Mouse (Mus musculus) forebrain, postnatal 0 days (tissue): ENCODE measurements around the gene Gtf2h2. TPM values are rescaled to one million over a fixed set of nuclear protein-coding genes. Genes with fewer than 3 reads are reported as not detected.

Experiments
- ATAC-seq: fragments of 200-750 bp; cut with Nextera tagmentation; 2 replicates; pipeline ENCODE4 v1.8.0; 2017; ENCODE audit warnings: mild to moderate bottlenecking, moderate library complexity
- DNase-seq: peaks from one replicate; pipeline ENCODE4 v3.0.0-alpha.2; 2015
- H3K27ac ChIP-seq: fragments of 300-500 bp; sonication (generic); 2 replicates; pipeline ENCODE4 v1.5.1; 2014; ENCODE audit warnings: low read depth, mild to moderate bottlenecking, antibody characterized with exemption, low read length, moderate library complexity, mixed read lengths
- H3K27me3 ChIP-seq: fragments of 300-500 bp; sonication (generic); 2 replicates; pipeline ENCODE4 v1.6.1; 2014; ENCODE audit warnings: mild to moderate bottlenecking, low read length, mixed read lengths; ENCODE audit not compliant: insufficient read depth
- H3K36me3 ChIP-seq: fragments of 300-500 bp; sonication (generic); 2 replicates; pipeline ENCODE4 v1.6.1; 2014; ENCODE audit warnings: mild to moderate bottlenecking, moderate library complexity; ENCODE audit not compliant: insufficient read depth
- H3K4me1 ChIP-seq: fragments of 300-500 bp; sonication (generic); 2 replicates; pipeline ENCODE4 v1.6.1; 2014; ENCODE audit warnings: antibody characterized with exemption; ENCODE audit not compliant: insufficient read depth
- H3K4me2 ChIP-seq: fragments of 300-500 bp; sonication (generic); 2 replicates; pipeline ENCODE4 v1.6.1; 2014; ENCODE audit warnings: low read depth, mild to moderate bottlenecking, moderate library complexity
- H3K4me3 ChIP-seq: fragments of 300-500 bp; sonication (generic); 2 replicates; pipeline ENCODE4 v1.5.1; 2014; ENCODE audit warnings: low read depth, low read length, mixed read lengths
- H3K9ac ChIP-seq: fragments of 300-500 bp; sonication (generic); 2 replicates; pipeline ENCODE4 v1.6.1; 2014; ENCODE audit warnings: mild to moderate bottlenecking
- H3K9me3 ChIP-seq: fragments of 300-500 bp; sonication (generic); 2 replicates; pipeline ENCODE4 v1.6.1; 2016; ENCODE audit warnings: low read length
- CTCF ChIP-seq: sonication (generic); IDR thresholded peaks from 2 replicates; pipeline ENCODE4 v1.5.1; 2016; ENCODE audit warnings: antibody characterized with exemption, control low read depth, low read depth
- WGBS: fragments of 180-500 bp; shearing (Covaris S2); extraction: QIAGEN DNeasy Blood & Tissue Kit; methylation state at CpG from one replicate; pipeline ENCODE4 v1.1.7; 2014; 5-methylcytosine and 5-hydroxymethylcytosine counted together
- polyA plus RNA-seq: library from polyadenylated mRNA; unstranded; fragments of >200 nt; fragmentation: Nextera tagmentation; extraction: Ambion mirVana; gene quantifications from 2 replicates; pipeline ENCODE4 v1.2.1, GENCODE M21; 2015
- total RNA-seq: library from RNA; depleted of rRNA; stranded (reverse); fragments of >200 nt; gene quantifications from 2 replicates; pipeline ENCODE4 v1.2.3, GENCODE M21; 2014; rRNA removed

Gene Gtf2h2
- total RNA-seq (41.5 and 44.9 TPM in 2 replicates), polyA plus RNA-seq (47.6 and 58.8 TPM in 2 replicates)

DNA sequence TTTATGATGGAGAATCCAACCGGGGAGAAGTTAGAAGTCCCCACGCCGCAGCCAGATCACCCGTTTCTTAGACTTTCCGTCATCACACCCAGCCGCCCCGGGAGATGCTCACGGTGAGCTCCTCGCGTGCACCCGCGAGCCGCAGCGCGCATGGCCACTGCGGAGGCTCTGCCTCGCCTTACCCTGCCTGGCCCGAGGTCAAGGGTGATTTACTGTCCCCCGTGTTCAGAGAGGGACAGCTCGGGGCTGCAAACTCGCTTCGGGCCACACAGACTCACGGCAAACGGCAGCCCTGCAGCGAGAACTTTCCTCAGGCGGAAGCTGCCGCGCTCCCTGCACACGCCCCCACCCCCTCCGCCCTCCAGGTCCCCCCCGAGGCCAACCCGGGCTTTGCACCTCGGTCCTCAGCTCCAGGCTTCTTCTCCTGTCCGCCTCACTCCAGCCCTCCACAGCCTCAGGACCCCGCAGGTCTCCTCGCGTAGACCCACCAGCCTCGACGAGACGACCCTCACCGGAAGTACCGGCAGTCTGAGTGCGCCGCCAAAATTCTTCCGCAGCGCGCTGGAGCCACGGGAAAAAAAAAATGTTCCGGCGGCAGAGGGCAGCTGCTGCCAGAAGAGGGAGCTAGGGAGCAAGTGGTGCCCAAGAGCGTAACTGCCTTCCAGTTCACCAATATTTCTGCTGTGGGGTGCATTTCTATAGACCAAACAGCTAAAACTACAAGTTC, at the start of gene Gtf2h2:
TSS of gene Gtf2h2 (minus strand) at position 519 of the 727 bp plus-strand sequence.
- H3K9ac ChIP-seq: peak within 1 kb of the TSS; percentile 72
- H3K36me3 ChIP-seq: peaks cover 19% of the 10 kb centered on the region
- peak within 1 kb of the TSS; percentile 82 for H3K4me3 ChIP-seq
- no peaks in the 10 kb centered on the region for H3K4me1 ChIP-seq
- no peaks in the 10 kb centered on the region for H3K27me3 ChIP-seq
- peak within 1 kb of the TSS; percentile 63 for H3K4me2 ChIP-seq
- H3K27ac ChIP-seq: peak within 1 kb of the TSS; percentile 78
- H3K9me3 ChIP-seq: no peaks in the 10 kb centered on the region
- ATAC-seq (peak; percentile 88), DNase-seq (peak; percentile 95)
- WGBS: 1% methylated on average over 50 of the region's 51 CpGs
- TF ChIP-seq CTCF: peak; percentile 97

- no peak for TF ChIP-seq CTCF
- Histone ChIP-seq H3K9me3 (no peaks in the 10 kb centered on the region), H3K4me3 (no peak overlapping the region), H3K4me2 (no peak overlapping the region), H3K36me3 (no peaks in the 10 kb centered on the region), H3K27me3 (no peaks in the 10 kb centered on the region), H3K9ac (no peak overlapping the region), H3K27ac (no peak overlapping the region), H3K4me1 (no peaks in the 10 kb centered on the region)
- WGBS: 82% methylated on average over 3 of the region's 3 CpGs
- DNase-seq (no peak), ATAC-seq (no peak)
These were observed 43.8 kb upstream of the Gtf2h2 start for GRCm38 (mm10) chr13:100536149-100536548.

DNA sequence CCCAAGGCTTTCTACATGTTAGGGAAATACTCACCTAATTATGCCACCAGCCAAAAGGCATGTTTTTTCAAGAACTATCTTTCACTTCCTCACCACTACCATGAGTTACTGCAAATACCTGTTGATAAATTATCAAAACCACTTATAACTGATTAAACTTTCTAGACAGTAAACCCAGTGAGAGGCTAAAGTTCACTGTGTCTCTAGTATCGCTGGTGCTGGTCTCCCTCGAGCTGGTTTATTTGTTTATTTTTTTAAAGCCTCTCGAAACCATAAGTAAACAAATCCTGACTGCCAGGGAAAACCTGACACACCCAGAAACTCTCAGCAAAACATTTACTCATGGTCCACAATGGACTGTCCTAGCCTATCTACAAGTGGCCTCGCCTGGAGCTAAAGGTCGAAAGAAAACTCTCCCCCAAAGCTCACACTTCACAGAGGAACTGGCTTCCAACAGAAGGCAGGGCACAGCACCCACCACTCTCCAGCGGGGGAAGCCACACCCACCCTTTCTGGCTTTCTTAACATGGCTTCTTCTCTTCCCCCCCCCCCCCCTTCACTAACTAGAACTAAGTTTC, 40.5 kb upstream of the Gtf2h2 start:
- Histone ChIP-seq H3K4me1 (no peaks in the 10 kb centered on the region), H3K27me3 (no peaks in the 10 kb centered on the region), H3K27ac (no peak overlapping the region), H3K4me3 (no peak overlapping the region), H3K4me2 (no peak overlapping the region), H3K36me3 (no peaks in the 10 kb centered on the region), H3K9me3 (no peaks in the 10 kb centered on the region), H3K9ac (no peak overlapping the region)
- ATAC-seq: no peak
- no peak for TF ChIP-seq CTCF
- 78% methylated on average over 6 of the region's 6 CpGs for WGBS
- DNase-seq: no peak

DNA sequence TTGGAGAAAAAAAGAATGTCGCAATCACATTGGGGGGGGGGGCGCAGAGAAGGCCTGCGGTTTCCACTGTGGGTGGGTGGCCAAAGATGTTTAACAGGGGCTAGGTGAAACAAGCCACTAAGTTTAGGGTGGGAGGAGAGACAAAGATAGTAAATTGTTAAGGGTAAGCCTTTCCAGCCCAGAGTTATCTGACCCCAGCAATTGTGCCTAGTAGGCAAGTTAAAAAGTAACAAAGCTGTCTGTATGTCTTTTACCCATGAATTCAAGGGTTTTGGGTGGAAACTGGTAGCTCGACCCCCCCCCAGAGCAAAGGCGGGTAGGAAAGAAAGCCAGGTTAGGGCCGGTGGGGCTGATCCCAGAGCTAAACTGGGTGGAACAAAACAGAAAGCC, 34.3 kb upstream of the Gtf2h2 start:
- H3K27ac ChIP-seq: peak overlapping the region; percentile 71
- no peak overlapping the region for H3K4me2 ChIP-seq
- ATAC-seq (no peak), DNase-seq (no peak)
- H3K4me1 ChIP-seq: peaks cover 3% of the 10 kb centered on the region; the same call in 1 of the 2 replicates
- H3K9me3 ChIP-seq: no peaks in the 10 kb centered on the region
- TF ChIP-seq CTCF: no peak
- no peak overlapping the region for H3K9ac ChIP-seq
- no peaks in the 10 kb centered on the region for H3K36me3 ChIP-seq
- H3K27me3 ChIP-seq: no peaks in the 10 kb centered on the region
- WGBS: 79% methylated on average over 6 of the region's 6 CpGs
- H3K4me3 ChIP-seq: no peak overlapping the region

DNA sequence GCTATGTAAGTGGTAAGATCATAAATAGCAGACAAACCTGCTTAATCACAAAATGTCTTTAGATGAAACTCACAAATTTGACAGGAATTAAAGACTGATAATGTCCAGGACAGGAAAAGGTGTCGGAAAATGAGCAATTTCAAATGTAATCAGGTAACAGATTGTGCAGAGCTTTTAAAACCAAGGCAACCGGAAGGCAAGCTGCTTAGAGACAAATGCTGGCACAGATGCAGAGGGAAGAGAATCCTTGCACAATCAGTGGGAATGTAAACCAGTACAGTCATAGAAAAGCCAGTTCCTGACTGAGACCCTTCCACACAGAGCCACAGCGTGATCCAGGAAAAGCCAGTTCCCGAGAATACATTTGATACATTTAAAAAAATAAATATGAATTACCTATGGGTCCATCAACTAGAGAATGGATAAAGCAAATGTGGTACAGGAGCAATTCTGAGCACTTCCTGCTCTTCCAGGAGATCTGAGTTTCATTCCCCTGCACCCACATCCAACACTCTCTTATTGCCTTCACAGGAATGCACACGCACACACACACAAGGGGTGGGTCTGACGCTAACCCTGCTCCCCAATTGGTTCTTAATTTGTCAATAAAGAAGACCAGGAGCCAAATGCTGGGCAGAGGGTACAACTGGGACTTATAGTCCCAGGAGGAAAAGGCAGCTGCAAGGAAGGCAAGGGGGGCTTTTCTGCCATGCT, 33.7 kb upstream of the Gtf2h2 start:
- Histone ChIP-seq H3K4me2 (no peak overlapping the region), H3K27me3 (no peaks in the 10 kb centered on the region), H3K4me3 (no peak overlapping the region), H3K9me3 (no peaks in the 10 kb centered on the region), H3K27ac (peak overlapping the region; percentile 71), H3K4me1 (peaks cover 3% of the 10 kb centered on the region; the same call in 1 of the 2 replicates), H3K36me3 (no peaks in the 10 kb centered on the region), H3K9ac (no peak overlapping the region)
- WGBS: 71% methylated on average over 6 of the region's 6 CpGs
- ATAC-seq (peak; percentile 87), DNase-seq (peak; percentile 76)
- TF ChIP-seq CTCF: no peak

DNA sequence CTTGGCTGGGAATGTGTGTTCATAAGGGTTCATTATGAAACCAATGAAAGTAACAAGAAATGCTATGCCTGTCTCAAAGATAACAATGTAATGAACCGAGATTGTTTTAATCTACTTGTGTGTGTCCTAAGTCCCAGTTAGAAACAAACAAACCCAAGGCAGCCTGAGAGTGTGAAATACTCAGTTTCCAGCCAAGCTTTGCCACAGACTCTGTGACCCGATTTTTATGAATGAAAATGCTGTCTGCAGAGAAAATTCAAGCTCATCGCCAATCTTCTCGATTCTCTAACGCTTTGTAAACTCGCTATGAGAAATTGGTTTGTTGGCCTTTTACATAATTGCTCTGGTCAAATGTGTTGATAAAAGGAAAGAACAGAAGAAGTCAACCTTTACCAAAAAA, 32.5 kb upstream of the Gtf2h2 start:
- no peaks in the 10 kb centered on the region for H3K9me3 ChIP-seq
- no peak overlapping the region for H3K4me2 ChIP-seq
- peak; percentile 15 for DNase-seq
- peaks cover 3% of the 10 kb centered on the region; the same call in 1 of the 2 replicates for H3K4me1 ChIP-seq
- no peak; the same call in 1 of the 2 replicates for ATAC-seq
- H3K27ac ChIP-seq: peak overlapping the region; percentile 54; the same call in 1 of the 2 replicates
- WGBS: 58% methylated on average over 6 of the region's 6 CpGs
- no peak for TF ChIP-seq CTCF
- no peaks in the 10 kb centered on the region for H3K27me3 ChIP-seq
- no peak overlapping the region for H3K4me3 ChIP-seq
- no peaks in the 10 kb centered on the region for H3K36me3 ChIP-seq
- no peak overlapping the region for H3K9ac ChIP-seq

- no peak overlapping the region for H3K9ac ChIP-seq
- H3K4me2 ChIP-seq: no peak overlapping the region
- no peak for ATAC-seq
- H3K27ac ChIP-seq: no peak overlapping the region
- no peaks in the 10 kb centered on the region for H3K36me3 ChIP-seq
- 97% methylated on average over 2 of the region's 2 CpGs for WGBS
- H3K9me3 ChIP-seq: no peaks in the 10 kb centered on the region
- H3K4me1 ChIP-seq: peaks cover 3% of the 10 kb centered on the region; the same call in 1 of the 2 replicates
- no peak for TF ChIP-seq CTCF
- H3K27me3 ChIP-seq: no peaks in the 10 kb centered on the region
- H3K4me3 ChIP-seq: no peak overlapping the region
- DNase-seq: no peak
These were observed 31.3 kb upstream of the Gtf2h2 start for GRCm38 (mm10) chr13:100523698-100524097.
